Mouse (Mus musculus) adrenal gland, adult 2 months (tissue): ENCODE results near the gene Lrrtm4. TPM values are rescaled to one million over a fixed set of nuclear protein-coding genes. Genes with fewer than 3 reads are reported as not detected.

Experiments
- DNase-seq: peaks from one replicate; pipeline ENCODE4 v3.0.0; 2021
- polyA plus RNA-seq: library from polyadenylated mRNA; depleted of rRNA; stranded (reverse); fragments of >200 nt; gene quantifications from 2 replicates; pipeline ENCODE4 v1.2.3, GENCODE M21; 2012
- total RNA-seq, 2 experiments: library from RNA; stranded (reverse); gene quantifications; 2 replicates each; pipeline ENCODE4 v1.2.3; 2021

Gene Lrrtm4
- total and polyA plus RNA-seq, 3 experiments, result 0.15 to 4.5 (median 3.4) TPM

GRCm38 (mm10) chr6:80328391-80328790 lies 309.7 kb downstream of the Lrrtm4 start:
- DNase-seq, result no peak

GRCm38 (mm10) chr6:80331751-80332150 lies 313.1 kb downstream of the Lrrtm4 start:
- no peak for DNase-seq

DNA sequence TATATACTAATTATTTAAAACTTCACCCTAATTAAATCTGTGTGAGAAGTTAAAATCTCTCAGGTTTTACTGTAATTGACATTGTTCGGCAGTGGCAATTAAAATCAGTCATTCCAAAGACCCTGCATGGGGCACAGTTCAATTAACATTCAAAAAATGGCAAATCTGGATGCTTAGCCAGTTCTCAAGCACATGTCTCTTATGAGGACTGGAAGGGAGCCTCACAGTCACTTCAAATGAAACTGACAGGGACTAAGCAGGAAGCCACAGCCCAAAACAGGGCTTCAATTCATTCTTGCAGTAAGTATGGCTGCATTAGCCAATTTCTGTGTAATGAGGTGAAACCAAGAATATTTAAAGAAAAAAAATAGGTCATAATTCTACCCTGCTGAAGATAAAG lies 333.6 kb downstream of the Lrrtm4 start:
- DNase-seq, result no peak

GRCm38 (mm10) chr6:80357092-80357491 lies 338.4 kb downstream of the Lrrtm4 start:
- no peak for DNase-seq

GRCm38 (mm10) chr6:80363593-80363992 lies 344.9 kb downstream of the Lrrtm4 start:
- no peak for DNase-seq

DNA sequence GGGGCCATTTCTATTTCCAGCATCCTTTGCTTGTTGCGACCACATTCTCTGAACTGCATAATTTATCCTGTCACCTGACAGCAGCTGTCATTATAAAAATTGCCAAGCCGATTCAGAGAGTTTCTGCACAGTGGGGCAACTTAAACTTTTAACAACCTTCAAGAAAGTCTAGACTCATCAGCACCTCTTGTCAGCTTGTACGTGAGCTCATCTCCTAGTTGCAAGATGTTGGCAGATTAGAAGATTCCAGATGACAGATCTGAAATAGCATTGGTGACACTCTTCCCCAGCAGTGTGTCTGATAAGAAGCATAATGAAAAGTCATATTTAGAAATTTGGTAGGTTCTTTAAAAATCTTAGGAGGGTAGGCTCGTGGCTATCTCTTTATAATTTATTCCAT lies 347.9 kb downstream of the Lrrtm4 start:
- DNase-seq, result no peak

- DNase-seq, result no peak
Observed at GRCm38 (mm10) chr6:80389571-80389970, 370.9 kb downstream of the Lrrtm4 start.

DNA sequence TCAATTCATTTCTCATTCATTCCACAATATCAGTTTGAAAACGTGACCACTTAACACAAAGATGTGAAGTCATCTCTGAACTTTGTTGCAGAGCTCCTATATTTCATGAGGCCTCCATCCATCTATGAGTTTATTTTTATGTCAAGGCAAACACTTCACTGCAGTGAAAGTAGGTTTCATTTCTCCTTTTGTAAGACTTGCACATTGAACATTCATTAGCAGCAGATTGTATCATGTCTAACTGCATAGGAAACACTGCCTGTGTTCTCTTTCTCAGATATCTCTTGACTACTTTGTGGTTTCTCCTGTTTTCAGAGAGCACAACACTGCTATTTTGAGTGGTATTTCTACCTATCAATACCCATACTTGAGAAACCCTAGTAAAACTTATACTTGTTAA lies 388.1 kb downstream of the Lrrtm4 start:
- DNase-seq, result no peak

DNA sequence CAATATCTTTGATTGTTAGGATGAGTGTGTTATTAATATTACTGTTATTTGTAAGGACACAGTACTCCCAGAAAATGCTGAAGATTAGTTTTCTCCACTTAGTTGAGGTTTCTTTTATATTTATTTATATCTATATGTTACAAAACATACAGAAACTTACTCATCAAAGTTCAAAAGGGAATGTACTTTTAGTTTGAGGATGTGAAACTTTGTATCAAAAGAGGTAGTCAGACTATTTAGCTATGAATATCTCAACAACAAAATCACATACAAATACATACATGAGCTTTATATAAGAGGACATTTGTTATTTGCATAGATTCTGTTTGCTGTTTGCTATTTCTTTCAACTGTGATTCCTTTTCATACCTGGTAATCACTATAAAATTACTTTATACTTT lies 421.5 kb downstream of the Lrrtm4 start:
- no peak for DNase-seq

GRCm38 (mm10) chr6:80470546-80470945 lies 451.9 kb downstream of the Lrrtm4 start:
- DNase-seq, result peak; percentile 55

- peak; percentile 78 for DNase-seq
Observed at GRCm38 (mm10) chr6:80476153-80476552, 457.5 kb downstream of the Lrrtm4 start.

GRCm38 (mm10) chr6:80545017-80545416 lies 526.3 kb downstream of the Lrrtm4 start:
- DNase-seq, result no peak

DNA sequence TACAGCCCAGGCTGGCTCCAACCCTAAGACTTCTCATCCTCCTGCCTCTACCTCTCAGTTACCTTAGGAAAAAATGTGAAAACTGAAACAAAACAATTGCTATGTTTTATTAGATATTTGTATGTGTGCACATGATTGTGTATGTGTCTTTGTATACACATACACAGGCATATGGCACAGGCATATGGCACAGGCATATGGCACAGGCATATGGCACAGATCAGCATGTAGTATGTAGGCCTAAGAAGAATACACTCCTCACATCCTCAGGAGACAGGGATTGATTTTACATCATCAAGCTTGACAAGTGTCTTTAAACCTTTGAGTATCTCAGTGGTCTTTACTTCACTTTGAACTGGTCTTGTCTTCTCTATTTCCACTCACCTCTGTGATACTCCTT lies 531.2 kb downstream of the Lrrtm4 start:
- DNase-seq, result no peak

DNA sequence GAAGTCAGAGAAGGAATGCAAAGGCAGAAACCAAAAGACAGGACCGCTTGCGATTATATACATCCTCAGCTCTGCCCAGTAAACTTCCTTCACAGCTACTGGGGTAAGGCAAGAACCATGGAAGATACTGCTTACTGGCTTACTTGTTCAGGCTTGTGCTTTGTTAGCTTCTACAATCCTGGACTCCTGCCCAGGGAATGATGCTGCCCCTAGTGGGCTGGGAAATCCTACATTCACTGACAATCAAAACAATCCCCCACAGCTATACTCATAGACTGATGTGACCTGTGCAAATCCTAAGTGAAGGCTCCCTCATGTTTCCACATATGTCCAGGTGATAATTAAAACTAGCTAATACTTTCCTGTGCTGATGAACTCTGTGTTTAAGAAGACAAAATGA lies 534.7 kb downstream of the Lrrtm4 start:
- no peak for DNase-seq

DNA sequence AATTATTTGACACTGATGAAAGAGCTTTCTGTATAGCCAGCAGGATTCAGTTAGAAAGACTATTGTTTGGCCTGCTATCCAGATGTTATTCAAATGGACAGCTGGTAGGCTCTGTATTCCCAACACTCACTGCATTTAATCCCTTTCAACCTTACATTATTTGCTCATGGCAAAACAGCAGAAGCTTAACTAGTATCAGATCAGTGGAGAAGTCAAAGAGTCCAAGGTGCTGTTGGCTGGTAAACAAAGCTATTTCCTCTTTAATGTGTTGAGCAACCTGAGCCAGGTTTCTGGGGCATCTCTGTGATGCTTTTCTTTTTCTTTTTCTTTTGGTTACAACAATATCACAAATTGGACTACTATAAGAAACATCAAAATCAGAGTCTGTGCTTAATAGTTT lies 536.3 kb downstream of the Lrrtm4 start:
- DNase-seq, result no peak

- no peak for DNase-seq
Observed at GRCm38 (mm10) chr6:80577227-80577626, 558.5 kb downstream of the Lrrtm4 start.

- no peak for DNase-seq
Observed at GRCm38 (mm10) chr6:80582225-80582624, 563.5 kb downstream of the Lrrtm4 start.

DNA sequence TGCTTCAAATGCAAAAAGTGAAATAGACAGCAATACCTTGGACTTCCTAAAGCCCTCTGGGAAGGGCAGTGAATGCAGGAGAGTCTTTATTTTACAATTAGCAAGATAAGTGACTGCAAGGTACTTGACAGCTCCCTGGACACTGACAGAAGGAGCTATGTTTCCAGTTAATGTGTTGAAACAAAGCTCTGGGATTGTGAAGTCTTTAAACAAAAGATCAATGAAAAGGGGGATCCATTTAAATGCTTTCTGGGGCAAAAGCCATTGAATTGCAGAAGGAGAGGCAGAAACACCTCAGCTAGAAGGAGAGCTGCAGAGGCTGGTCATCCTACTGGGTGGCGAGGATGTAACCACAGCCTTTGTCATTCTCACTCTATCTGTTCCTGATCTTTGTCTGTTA lies 571.1 kb downstream of the Lrrtm4 start:
- DNase-seq, result no peak

GRCm38 (mm10) chr6:80619508-80619907 lies 600.8 kb downstream of the Lrrtm4 start:
- DNase-seq, result peak; percentile 11

DNA sequence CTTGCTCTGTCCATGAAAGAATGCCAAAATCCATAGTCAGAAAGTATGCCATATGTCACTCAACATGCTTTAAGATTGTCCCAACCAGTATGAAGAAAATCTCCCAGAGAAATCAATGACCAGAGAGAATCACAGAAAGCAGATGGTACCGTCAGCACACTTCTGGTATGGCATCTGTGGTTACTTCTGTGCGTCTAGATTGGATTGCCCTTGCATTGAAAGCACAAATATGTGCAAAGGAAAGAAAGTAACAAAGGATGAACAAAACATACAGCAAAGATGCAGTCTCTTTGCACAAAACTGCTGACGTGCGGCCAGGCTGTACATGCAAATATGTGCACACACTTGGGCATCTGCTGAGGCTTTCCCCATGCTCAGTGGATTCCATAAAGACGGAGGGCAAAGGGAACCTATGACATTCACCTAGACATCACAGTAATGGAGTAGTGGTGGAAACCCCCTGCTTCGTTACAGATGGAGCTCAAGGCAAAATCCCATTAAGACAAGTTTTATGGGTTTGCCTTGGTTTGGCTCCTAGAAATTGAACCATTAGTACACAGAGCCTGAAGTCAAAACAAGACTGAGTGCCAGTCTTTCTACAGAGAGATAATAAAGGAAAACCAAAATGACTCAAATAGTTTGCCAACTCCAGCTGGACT lies 604.1 kb downstream of the Lrrtm4 start:
- DNase-seq, result no peak

GRCm38 (mm10) chr6:80625509-80625908 lies 606.8 kb downstream of the Lrrtm4 start:
- DNase-seq, result no peak

GRCm38 (mm10) chr6:80662729-80663128 lies 644.1 kb downstream of the Lrrtm4 start:
- DNase-seq, result no peak

- DNase-seq, result no peak
Observed at GRCm38 (mm10) chr6:80664039-80664438, 645.4 kb downstream of the Lrrtm4 start.

DNA sequence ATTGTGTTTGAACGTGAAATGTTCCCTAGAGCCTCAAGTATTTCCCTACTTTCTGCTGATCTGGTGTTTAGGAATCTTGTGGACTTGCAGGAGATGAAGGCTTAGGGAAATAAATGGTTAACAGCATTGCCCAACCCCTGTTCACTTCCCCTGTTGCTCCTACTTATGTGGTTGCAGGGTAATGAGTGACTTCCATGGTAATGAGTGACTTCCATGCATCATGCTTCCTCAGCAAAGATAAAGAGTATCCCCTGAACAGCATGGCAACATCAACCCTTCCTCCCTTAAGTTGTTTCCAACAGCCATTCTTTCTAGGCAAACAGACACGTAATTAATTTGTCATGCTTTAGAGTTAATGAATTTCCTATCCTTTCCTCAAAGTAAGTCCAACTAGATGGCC lies 685.5 kb downstream of the Lrrtm4 start:
- DNase-seq, result no peak

GRCm38 (mm10) chr6:80720468-80720867 lies 701.8 kb downstream of the Lrrtm4 start:
- DNase-seq, result no peak
